Mouse (Mus musculus) CH12.LX (cell line): ENCODE data around the gene Serac1.

Experiments used
- CTCF ChIP-seq, 2 experiments: IDR thresholded peaks in 1 of 2; conservative IDR thresholded peaks in 1 of 2; 2 replicates each; pipeline ENCODE4 v1.5.1; 2011 to 2012; ENCODE audit warnings: low read depth in 2 of 2, low read length in 2 of 2, improper control_type of control experiment in 1 of 2, inconsistent platforms in 1 of 2, mild to moderate bottlenecking in 1 of 2, moderate library complexity in 1 of 2
- EP300 ChIP-seq: IDR thresholded peaks from 2 replicates; pipeline ENCODE4 v1.6.1; 2011; ENCODE audit warnings: low read length, improper control_type of control experiment
- SIN3A ChIP-seq: IDR thresholded peaks from 2 replicates; pipeline ENCODE4 v1.6.1; 2012; ENCODE audit warnings: low read length, improper control_type of control experiment, inconsistent platforms
- ZKSCAN1 ChIP-seq: IDR thresholded peaks from 2 replicates; pipeline ENCODE4 v1.6.1; 2012; ENCODE audit warnings: low read depth, inconsistent platforms, low read length, improper control_type of control experiment, borderline replicate concordance

DNA sequence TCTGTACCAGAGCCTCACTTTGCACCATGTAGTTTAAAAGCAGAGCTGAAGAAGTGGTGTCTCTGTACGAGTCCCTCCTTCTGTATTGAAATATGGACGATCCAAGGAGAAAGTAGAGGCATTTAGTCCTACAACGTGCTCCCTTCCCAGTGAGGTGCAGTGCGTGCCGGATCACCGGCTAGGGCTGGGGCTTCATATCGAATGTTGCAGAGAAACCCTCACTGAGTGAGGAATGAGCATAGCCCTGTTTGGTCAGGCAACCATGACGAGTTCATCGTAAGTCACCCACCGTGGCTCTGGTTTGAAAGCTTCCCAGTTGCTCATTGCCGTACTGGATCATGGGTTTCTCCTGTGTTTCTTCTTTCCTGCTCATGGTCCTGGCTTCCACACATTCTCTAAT is 42.7 kb downstream of the Serac1 start:
- no peak for TF ChIP-seq ZKSCAN1
- no peak for TF ChIP-seq SIN3A
- no peak for TF ChIP-seq EP300
- TF ChIP-seq CTCF (conservative IDR thresholded peaks at IDR 0.05 in 1 of 2, IDR thresholded peaks at IDR 0.05 in 1 of 2; ENCODE audit: low read depth in 2 of 2, low read length in 2 of 2) = no peak
